Mouse (Mus musculus) lung, embryonic 16.5 days (tissue): Measurements from ENCODE around the gene Gm43064. TPM values are rescaled to one million over a fixed set of nuclear protein-coding genes. Genes with fewer than 3 reads are reported as not detected.

Experiments
- ATAC-seq: fragments of 200-750 bp; cut with Nextera tagmentation; 2 replicates; pipeline ENCODE4 v1.8.0; 2017; ENCODE audit warnings: low read depth, mild to moderate bottlenecking, moderate library complexity
- H3K27ac ChIP-seq: fragments of 300-500 bp; sonication (generic); 2 replicates; pipeline ENCODE4 v1.5.1; 2014; ENCODE audit warnings: mild to moderate bottlenecking, control low read depth, low read length
- H3K27me3 ChIP-seq: fragments of 300-500 bp; sonication (generic); 2 replicates; pipeline ENCODE4 v1.6.1; 2014; ENCODE audit warnings: low read depth, low read length, mixed read lengths; ENCODE audit not compliant: control insufficient read depth, insufficient read depth
- H3K36me3 ChIP-seq: fragments of 300-500 bp; sonication (generic); 2 replicates; pipeline ENCODE4 v1.6.1; 2014; ENCODE audit warnings: low read length; ENCODE audit not compliant: control insufficient read depth, insufficient read depth
- H3K4me1 ChIP-seq: fragments of 300-500 bp; sonication (generic); replicated peaks from 2 replicates; pipeline ENCODE4 v1.6.1; 2014; ENCODE audit warnings: low read length, mixed read lengths; ENCODE audit not compliant: control insufficient read depth, insufficient read depth
- H3K4me2 ChIP-seq: fragments of 300-500 bp; sonication (generic); 2 replicates; pipeline ENCODE4 v1.6.1; 2014; ENCODE audit warnings: low read depth, low read length, control low read depth
- H3K4me3 ChIP-seq: fragments of 300-500 bp; sonication (generic); 2 replicates; pipeline ENCODE4 v1.5.1; 2014; ENCODE audit warnings: mild to moderate bottlenecking, low read length, control low read depth
- H3K9ac ChIP-seq: fragments of 300-500 bp; sonication (generic); 2 replicates; pipeline ENCODE4 v1.6.1; 2014; ENCODE audit warnings: low read length, control low read depth
- H3K9me3 ChIP-seq: fragments of 300-500 bp; sonication (generic); 2 replicates; pipeline ENCODE4 v1.6.1; 2016; ENCODE audit warnings: low read length; ENCODE audit not compliant: control insufficient read depth
- WGBS: fragments of 180-500 bp; shearing (Covaris S2); extraction: QIAGEN DNeasy Blood & Tissue Kit; methylation state at CpG from one replicate; pipeline ENCODE4 v1.1.7; 2014; 5-methylcytosine and 5-hydroxymethylcytosine counted together
- polyA plus RNA-seq: library from polyadenylated mRNA; unstranded; fragments of >200 nt; fragmentation: Nextera tagmentation; extraction: Ambion mirVana; gene quantifications from 2 replicates; pipeline ENCODE4 v1.2.1, GENCODE M21; 2015

Gm43064 gene
- polyA plus RNA-seq, result 0.15 and 0.52 TPM in 2 replicates

DNA sequence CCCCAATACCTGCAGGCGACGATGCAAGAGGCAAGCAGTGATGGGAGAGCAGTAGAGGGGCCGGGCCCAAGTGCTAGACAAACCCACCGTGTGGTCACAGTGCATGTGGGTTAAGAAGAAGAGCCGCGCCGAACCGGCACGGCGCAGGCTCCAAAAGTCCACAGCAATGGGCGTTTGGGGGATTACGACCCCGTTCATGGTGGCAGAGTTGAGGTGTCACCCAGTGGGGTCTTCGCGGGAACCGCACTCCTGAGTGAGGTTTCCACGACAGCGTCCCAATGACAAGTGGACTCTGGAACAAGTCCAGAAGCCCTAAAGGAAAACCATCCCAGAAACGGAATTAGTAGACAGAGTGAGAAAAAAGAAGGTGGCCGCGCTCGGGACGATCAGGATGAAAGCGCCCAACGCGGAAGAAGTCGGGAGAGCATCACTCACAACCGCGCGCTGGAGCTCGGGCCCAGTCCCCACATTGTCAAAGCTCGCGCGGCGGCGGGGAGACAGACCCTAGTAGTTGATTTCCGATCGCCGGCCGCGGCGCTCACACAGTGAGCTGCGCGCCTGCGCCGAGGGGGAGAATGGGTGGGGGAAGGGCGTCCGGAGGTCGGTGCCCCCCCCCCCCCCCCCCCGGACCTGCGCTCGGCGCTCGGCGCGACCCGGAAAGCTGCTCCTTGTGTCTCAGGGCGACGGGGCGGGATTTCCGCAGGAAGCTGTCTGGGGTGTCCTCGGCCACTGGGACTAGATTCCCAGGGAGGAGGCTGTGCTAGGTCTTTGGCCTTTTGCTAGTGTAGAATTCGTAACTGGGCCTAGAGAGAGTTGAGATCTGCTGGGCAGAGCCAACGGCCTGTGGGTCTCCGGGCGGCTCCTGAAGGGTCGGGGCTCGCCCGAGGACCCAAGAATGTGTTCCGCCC is at the start of gene Gm43064, which contains the start of the genes Dclre1b and Ap4b1:
TSS of gene Gm43064 (plus strand) at position 683 of the 908 bp plus-strand sequence.
TSS of gene Dclre1b (minus strand) at position 554 of the 908 bp plus-strand sequence.
TSS of gene Ap4b1 (plus strand) at position 630 of the 908 bp plus-strand sequence.
- WGBS, result 0% methylated on average over 54 of the region's 70 CpGs
- peak within 1 kb of the TSS; percentile 82 for H3K4me2 ChIP-seq
- H3K4me3 ChIP-seq, result peak within 1 kb of the TSS; percentile 89

DNA sequence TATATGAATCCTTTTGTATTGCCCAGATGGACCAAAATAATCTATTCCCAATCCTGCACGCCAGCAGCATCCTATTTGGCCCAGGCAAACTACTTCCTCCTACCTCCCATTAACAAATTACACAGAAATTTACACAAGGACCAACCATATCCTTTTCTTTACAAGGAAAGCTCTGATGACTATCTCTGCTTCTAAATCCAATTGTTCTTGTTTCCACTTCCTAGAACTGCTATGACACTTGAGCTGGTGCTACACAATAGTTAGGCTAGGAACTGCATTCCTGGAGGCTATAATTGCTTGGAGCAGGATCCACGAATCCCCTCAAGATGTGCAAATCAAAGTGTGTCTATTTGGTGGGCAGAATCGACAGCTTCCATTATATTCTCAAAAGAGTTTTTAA is 42.6 kb upstream of the Gm43064 start:
- Histone ChIP-seq H3K27me3 (no peaks in the 10 kb centered on the region), H3K36me3 (peaks cover 13% of the 10 kb centered on the region; the same call in 1 of the 2 replicates), H3K4me2 (no peak overlapping the region), H3K9ac (no peak overlapping the region), H3K27ac (no peak overlapping the region), H3K4me1 (peaks cover 12% of the 10 kb centered on the region), H3K9me3 (no peaks in the 10 kb centered on the region), H3K4me3 (no peak overlapping the region)
- ATAC-seq, result no peak
- WGBS, result 66% methylated on average over 3 of the region's 3 CpGs

More for the DNA sequence above, at the start of gene Gm43064, which contains the start of the genes Dclre1b and Ap4b1:
- H3K27ac ChIP-seq, result peak within 1 kb of the TSS; percentile 93
- H3K27me3 ChIP-seq, result no peaks in the 10 kb centered on the region
- peak; percentile 97 for ATAC-seq
- H3K9me3 ChIP-seq, result no peaks in the 10 kb centered on the region
- peaks cover 9% of the 10 kb centered on the region for H3K36me3 ChIP-seq
- peak within 1 kb of the TSS; percentile 94 for H3K9ac ChIP-seq
- peaks cover 9% of the 10 kb centered on the region for H3K4me1 ChIP-seq

- peak; percentile 81 for ATAC-seq
- no peaks in the 10 kb centered on the region for H3K27me3 ChIP-seq
- no peaks in the 10 kb centered on the region for H3K9me3 ChIP-seq
- H3K9ac ChIP-seq, result no peak overlapping the region
- H3K36me3 ChIP-seq, result peaks cover 6% of the 10 kb centered on the region; the same call in 1 of the 2 replicates
- no peak overlapping the region for H3K4me3 ChIP-seq
- WGBS, result 35% methylated on average over 9 of the region's 9 CpGs
- no peak overlapping the region; the same call in 1 of the 2 replicates for H3K4me2 ChIP-seq
- peaks cover 22% of the 10 kb centered on the region for H3K4me1 ChIP-seq
- peak overlapping the region; percentile 47 for H3K27ac ChIP-seq
Measured at GRCm38 (mm10) chr3:103771531-103772130, 37.7 kb upstream of the Gm43064 start.

GRCm38 (mm10) chr3:103772846-103773245 is 36.5 kb upstream of the Gm43064 start:
- H3K27ac ChIP-seq, result no peak overlapping the region
- no peak overlapping the region for H3K4me2 ChIP-seq
- H3K4me3 ChIP-seq, result no peak overlapping the region
- H3K4me1 ChIP-seq, result peaks cover 22% of the 10 kb centered on the region
- no peaks in the 10 kb centered on the region for H3K9me3 ChIP-seq
- WGBS, result 76% methylated on average over 4 of the region's 4 CpGs
- H3K36me3 ChIP-seq, result peaks cover 17% of the 10 kb centered on the region
- no peak for ATAC-seq
- H3K9ac ChIP-seq, result no peak overlapping the region
- no peaks in the 10 kb centered on the region for H3K27me3 ChIP-seq

GRCm38 (mm10) chr3:103773508-103773907 is 35.9 kb upstream of the Gm43064 start:
- H3K9me3 ChIP-seq, result no peaks in the 10 kb centered on the region
- ATAC-seq, result no peak
- 79% methylated on average over 3 of the region's 3 CpGs for WGBS
- H3K4me1 ChIP-seq, result peaks cover 22% of the 10 kb centered on the region
- peak overlapping the region; percentile 40; the same call in 1 of the 2 replicates for H3K27ac ChIP-seq
- H3K4me3 ChIP-seq, result no peak overlapping the region
- H3K4me2 ChIP-seq, result no peak overlapping the region
- H3K27me3 ChIP-seq, result no peaks in the 10 kb centered on the region
- peaks cover 19% of the 10 kb centered on the region for H3K36me3 ChIP-seq
- no peak overlapping the region for H3K9ac ChIP-seq

GRCm38 (mm10) chr3:103774009-103774408 is 35.4 kb upstream of the Gm43064 start:
- WGBS, result 85% methylated on average over 15 of the region's 15 CpGs
- H3K27me3 ChIP-seq, result no peaks in the 10 kb centered on the region
- peaks cover 19% of the 10 kb centered on the region for H3K36me3 ChIP-seq
- no peak overlapping the region for H3K4me3 ChIP-seq
- peak; percentile 18; the same call in 1 of the 2 replicates for ATAC-seq
- H3K9me3 ChIP-seq, result no peaks in the 10 kb centered on the region
- H3K9ac ChIP-seq, result no peak overlapping the region
- H3K4me1 ChIP-seq, result peaks cover 22% of the 10 kb centered on the region
- no peak overlapping the region; the same call in 1 of the 2 replicates for H3K27ac ChIP-seq
- no peak overlapping the region for H3K4me2 ChIP-seq

DNA sequence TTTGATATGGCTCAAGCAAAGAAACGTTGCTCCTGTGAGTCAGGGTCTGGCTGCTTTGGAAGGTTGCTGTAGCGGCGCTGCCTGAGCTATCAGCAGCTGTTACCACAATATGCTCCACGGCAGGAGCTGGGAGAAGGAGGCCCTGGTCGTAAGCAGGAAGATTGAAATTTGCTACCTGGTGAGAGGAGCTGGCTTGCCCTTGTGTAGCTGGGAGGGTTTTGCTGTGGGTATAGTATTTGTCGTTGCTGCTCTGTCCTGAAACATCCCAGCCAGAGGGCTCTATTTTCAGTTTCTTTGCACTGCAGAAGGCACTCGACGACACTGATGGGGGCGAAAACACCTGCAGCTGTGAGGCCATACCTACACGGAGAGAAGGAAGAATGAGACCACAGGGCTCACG is 31.4 kb upstream of the Gm43064 start:
- Histone ChIP-seq H3K4me3 (no peak overlapping the region), H3K9ac (no peak overlapping the region), H3K27me3 (no peaks in the 10 kb centered on the region), H3K9me3 (no peaks in the 10 kb centered on the region), H3K4me1 (peaks cover 4% of the 10 kb centered on the region; the same call in 1 of the 2 replicates), H3K4me2 (no peak overlapping the region), H3K27ac (no peak overlapping the region), H3K36me3 (peaks cover 15% of the 10 kb centered on the region)
- ATAC-seq, result no peak
- WGBS, result 81% methylated on average over 11 of the region's 11 CpGs

- Histone ChIP-seq H3K9me3 (no peaks in the 10 kb centered on the region), H3K4me1 (no peaks in the 10 kb centered on the region)
- ATAC-seq, result no peak
Measured at GRCm38 (mm10) chr3:103778660-103779059, 30.7 kb upstream of the Gm43064 start.

GRCm38 (mm10) chr3:103779183-103779582 is 30.2 kb upstream of the Gm43064 start:
- no peak overlapping the region for H3K27ac ChIP-seq
- 79% methylated on average over 7 of the region's 7 CpGs for WGBS
- peaks cover 15% of the 10 kb centered on the region for H3K36me3 ChIP-seq
- no peak overlapping the region for H3K4me2 ChIP-seq
- no peaks in the 10 kb centered on the region for H3K9me3 ChIP-seq
- no peaks in the 10 kb centered on the region for H3K27me3 ChIP-seq
- no peak overlapping the region for H3K9ac ChIP-seq
- ATAC-seq, result no peak
- no peak overlapping the region for H3K4me3 ChIP-seq
- H3K4me1 ChIP-seq, result no peaks in the 10 kb centered on the region

More at GRCm38 (mm10) chr3:103778660-103779059, 30.7 kb upstream of the Gm43064 start:
- Histone ChIP-seq H3K27me3 (no peaks in the 10 kb centered on the region), H3K36me3 (peaks cover 15% of the 10 kb centered on the region), H3K27ac (no peak overlapping the region), H3K4me2 (no peak overlapping the region), H3K9ac (no peak overlapping the region), H3K4me3 (no peak overlapping the region)
- 65% methylated on average over 6 of the region's 6 CpGs for WGBS
